Mouse (Mus musculus): ENCODE data around the gene Ndufb10.

Ndufb10 gene

GRCm38 (mm10) chr17:24724184-24724583, at the start of gene Ndufb10:
TSS of gene Ndufb10 (minus strand) at chr17:24724478.
- DNase-seq (ENCODE audit: low spot score in 2 of 2), result peak; percentile 93 to 96

- no peak for DNase-seq (ENCODE audit: low spot score in 2 of 2)
Observed at GRCm38 (mm10) chr17:24773241-24773640, 49.0 kb upstream of the Ndufb10 start.

- DNase-seq (ENCODE audit: low spot score in 2 of 2), result no peak
Observed at GRCm38 (mm10) chr17:24769146-24769545, 44.9 kb upstream of the Ndufb10 start.

DNA sequence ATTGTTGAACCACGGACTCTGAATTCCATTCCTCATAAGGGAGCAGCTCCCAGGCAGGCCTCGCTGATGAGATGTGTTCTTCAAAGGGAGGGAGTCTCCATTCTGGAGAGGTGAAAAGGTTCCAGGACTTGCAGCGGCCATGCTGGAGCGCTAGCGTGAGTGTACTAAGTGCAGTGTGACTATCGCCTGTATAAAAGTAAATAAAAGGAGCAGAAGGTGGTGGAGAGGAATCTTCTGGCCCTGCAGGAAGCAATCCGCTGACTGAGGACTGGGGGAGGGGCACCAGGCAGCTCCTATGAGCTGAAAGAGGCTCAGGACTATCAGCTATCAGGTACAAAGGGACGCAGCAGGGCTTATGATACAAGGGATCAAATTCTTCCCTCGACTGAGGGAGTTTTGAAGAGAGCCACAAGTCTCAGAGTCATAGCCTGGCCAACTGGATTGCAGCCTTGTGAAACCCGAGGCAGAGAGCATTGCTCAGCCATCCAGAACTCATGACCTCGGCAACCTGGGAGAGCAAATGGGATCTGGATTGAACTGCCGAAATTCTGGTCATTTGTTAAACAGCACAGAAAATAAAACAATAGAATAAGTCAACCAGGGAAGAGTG, 42.1 kb upstream of the Ndufb10 start:
- no peak for DNase-seq (ENCODE audit: low spot score in 2 of 2)

DNA sequence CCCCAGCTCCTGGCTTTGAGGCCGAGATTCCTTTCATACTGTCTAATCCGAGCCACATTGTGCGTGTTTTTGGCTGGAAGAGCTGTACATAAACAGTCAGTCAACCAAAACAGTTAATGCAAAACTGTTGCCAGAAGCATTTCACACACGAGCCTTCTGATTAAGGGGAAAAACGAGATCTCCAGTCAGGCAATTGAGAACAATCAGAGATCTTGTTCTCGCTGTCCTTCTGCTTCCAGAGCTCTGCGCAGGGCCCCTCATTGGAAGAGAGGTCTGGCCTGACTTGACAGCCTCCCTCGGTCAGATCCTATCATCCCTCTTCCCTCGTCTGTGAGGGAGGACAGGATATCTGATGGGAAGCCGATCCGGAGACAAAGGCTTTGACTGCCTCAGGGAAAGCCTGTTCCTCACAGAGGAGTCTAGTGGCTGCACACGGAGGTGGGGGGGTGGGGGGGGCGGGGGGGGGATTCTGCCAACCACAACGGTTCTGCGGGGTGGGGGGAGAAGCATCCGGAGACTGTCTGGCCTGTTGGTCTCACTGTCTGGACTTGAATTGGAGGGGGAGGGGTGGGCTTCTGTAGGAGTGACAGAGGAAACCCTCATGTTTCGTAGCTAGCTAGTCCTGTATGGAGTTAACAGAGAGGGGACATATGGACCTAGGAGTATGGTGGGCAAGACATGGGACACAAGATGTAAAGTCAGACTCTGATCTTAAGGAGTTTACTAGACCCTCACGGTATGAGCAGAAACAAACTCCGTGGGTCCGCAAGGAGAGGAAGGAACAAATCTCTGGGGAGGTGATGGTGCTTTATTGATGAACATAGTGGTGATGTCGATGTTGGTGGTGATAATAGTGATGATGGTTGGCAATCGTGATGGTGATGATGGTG, 41.0 kb upstream of the Ndufb10 start:
- DNase-seq (ENCODE audit: low spot score in 2 of 2), result no peak

DNA sequence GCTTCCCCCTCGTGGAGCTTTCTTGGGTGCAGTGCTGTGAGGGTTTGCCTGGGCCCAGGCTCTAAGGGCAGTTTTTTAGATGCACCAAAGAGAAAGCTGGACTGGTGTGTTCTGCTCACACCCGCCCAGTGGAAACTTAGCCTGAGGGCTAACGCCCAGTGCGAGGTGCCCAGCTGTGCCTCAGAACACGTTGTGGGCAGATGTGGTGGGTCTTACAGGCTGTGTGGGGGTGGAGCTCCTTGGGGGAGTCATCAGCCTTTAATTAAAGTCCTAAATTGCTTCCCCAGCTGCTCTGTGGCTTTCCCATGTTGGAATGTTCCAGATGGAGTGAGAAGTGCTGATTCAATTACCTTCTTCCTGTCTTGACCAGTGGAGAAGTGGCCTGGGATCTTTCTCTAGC, 36.8 kb upstream of the Ndufb10 start:
- DNase-seq (ENCODE audit: low spot score in 2 of 2), result no peak

DNA sequence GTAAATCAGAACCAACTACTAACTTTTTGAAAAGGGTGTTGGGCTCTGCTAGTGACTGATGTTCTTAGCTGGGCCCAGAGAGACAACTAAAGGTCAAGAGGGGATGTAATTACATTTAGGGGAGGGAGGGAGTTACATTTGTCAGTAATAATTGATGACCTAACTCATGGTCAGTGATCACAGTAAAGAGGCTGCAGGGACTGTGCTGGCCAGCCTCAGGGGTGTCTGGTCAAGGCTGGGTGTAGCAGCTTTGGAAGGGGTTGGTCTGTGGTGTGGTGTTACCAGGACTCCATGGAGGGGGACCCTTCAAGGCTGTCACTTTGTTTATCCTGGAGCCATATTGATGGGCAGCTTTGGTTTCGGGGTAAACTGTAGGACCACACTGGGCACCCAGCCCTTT, 33.1 kb upstream of the Ndufb10 start:
- DNase-seq (ENCODE audit: low spot score in 2 of 2), result no peak

DNA sequence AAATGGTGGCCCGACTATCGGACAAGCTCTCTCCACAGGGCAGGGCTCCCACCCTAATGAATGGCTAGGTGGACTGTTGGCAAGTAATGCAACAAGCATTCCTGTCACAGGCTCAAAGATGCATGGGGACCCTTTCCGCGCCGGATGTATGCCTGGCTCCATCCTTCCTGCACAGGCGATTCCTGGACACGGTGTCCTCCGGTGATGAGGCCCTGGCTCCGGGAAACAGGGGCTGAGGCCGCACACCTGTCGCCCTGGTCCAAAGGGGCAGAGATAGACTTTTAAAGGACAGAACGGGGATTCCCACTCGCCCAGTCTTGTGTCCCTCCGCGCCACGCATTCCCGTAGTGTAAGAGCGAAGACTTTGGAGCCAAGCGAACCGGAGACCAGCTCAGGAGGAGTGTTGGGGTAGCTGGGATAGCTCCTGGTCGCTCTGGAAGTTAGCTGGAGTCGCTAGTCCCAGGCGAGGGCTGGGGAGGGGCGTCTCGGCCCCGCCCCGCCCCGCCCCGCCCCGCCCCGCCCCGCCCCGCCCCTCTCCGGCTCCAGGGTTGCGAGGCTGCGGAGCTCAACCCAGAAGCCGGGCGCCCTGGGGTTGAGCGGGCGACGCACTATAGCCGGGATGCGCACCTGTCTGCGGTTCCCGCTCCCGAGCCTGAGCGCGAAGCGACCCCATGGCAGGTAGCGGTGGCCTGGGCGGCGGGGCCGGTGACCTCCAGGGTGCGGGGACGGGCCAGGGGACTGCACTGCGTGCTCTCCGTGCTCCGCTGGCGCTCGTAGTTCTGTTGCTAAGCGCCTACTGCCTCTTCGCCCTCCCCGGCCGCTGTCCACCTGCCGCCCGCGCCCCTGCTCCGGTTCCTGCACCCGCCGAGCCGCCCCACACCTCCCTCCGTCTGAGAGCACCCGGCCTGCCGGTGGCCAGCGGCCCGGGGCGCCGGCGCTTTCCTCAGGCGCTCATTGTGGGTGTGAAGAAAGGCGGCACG, 28.4 kb upstream of the Ndufb10 start, which contains the start of gene Hs3st6:
TSS of gene Hs3st6 (plus strand) at position 574 of the 980 bp plus-strand sequence.
- DNase-seq (ENCODE audit: low spot score in 2 of 2), result no peak

DNA sequence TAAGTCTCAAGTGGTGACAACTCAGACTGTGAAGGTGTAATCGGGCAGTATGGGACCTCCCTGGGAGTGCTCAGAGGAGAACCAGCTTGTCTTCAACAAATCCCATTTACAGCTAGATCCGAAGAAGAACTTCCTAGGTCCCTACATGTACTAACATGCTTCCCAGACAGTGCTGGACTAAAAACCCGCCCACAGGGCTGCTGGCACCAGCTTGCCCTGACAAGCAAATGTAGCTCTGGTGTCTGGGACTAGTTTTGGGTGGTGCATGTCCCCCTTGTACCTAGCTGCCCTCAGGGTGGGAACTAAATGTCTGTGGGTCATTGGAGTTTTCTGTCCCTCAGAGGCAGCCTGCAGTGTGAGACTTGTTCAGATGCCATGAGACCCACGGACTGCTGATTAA, 27.2 kb upstream of the Ndufb10 start:
- DNase-seq (ENCODE audit: low spot score in 2 of 2), result no peak

GRCm38 (mm10) chr17:24746986-24747385, 22.7 kb upstream of the Ndufb10 start:
- no peak for DNase-seq (ENCODE audit: low spot score in 2 of 2)

GRCm38 (mm10) chr17:24745526-24746497, 21.5 kb upstream of the Ndufb10 start:
- peak; percentile 82 to 92 for DNase-seq (ENCODE audit: low spot score in 2 of 2)

DNA sequence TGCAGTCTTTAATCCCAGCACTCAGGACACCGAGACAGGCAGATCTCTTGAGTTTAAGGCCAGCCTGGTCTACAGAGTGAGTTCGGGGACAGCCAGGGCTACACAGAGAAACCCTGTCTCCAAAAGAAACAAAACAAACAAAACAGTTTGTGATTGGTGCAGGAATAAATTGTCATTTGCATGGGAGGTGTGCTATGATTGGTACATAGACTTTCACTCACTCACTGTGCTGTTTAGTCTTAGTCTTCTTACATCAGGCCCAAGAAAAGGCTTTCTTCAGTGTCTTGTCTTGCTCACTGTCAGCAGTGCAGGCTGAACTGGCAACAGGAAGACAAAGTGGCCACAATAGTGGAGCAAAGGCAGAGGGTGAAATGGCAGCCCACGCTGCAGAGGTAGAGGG, 20.1 kb upstream of the Ndufb10 start:
- no peak for DNase-seq (ENCODE audit: low spot score in 2 of 2)

- DNase-seq (ENCODE audit: low spot score in 2 of 2), result no peak
Observed at GRCm38 (mm10) chr17:24743896-24744295, 19.6 kb upstream of the Ndufb10 start.

DNA sequence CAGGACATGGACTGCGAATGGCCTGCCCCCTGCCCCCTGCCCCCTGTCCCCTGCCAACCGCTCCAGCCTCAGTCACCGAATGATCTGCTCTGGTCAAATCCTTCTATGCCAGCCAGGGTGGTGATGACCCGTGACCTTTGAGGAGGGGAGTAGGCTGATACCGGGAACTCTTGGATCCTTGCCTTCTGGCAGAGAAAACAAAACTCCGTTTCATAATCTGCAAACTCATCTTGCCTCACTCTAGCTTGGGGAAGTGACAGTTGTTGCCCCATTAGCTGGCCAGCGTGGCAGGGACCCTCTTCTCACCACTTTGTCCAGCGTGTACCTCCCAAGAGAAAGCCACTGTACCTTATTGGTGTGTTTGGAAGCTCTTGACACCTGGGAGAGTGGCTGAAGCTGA, 18.0 kb upstream of the Ndufb10 start:
- no peak for DNase-seq (ENCODE audit: low spot score in 2 of 2)

DNA sequence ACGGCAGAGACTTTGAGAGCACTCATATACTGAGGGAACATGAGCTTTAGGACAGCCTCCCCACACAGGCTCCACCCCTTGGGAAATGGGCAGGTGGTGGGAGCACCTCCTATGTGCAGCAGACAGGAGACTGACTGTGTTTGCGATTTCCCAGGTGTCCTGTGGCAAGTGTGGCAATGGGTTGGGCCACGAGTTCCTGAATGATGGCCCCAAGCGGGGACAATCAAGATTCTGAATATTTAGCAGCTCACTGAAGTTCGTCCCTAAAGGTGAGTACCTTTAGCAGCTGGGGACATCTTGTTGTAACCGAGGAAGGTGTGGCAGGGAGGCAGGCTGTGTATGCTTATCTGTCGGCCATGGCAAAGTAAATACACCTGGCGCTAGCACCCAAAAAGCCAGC, 15.6 kb upstream of the Ndufb10 start:
- no peak for DNase-seq (ENCODE audit: low spot score in 2 of 2)

GRCm38 (mm10) chr17:24738238-24738637, 14.0 kb upstream of the Ndufb10 start:
- DNase-seq (ENCODE audit: low spot score in 2 of 2), result no peak

DNA sequence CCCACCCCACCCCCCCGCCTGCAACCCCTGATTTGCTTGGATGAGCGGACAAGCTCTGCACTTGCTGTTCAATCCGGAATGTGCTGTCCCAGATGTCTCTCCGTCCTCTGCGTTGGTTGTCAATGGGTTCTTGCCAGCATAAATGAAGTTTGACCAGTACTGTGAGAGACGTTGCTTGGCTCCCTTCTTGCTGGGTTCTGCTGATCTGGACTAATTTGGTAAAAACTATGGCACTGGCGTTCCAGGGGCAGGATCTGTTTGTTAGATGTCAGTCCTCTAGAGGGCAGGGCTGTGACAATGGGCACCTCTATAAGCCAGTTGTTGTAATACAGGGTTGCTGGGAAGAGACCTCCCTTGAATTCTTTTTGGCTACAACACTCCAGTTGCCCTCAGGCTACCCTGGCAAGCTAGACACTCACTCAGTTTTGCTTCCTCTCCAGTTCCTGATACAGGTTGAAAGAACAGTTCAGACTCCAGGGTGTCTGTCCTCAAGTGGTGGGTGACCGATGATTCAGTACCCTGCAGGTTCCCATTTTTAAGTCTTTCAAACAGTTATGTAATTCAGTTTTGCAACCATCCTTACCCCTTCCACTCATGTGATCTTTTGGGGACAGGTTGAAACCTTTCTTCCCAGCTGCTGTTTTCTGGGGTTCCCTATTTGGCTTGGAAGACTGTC, 13.0 kb upstream of the Ndufb10 start:
- no peak for DNase-seq (ENCODE audit: low spot score in 2 of 2)

DNA sequence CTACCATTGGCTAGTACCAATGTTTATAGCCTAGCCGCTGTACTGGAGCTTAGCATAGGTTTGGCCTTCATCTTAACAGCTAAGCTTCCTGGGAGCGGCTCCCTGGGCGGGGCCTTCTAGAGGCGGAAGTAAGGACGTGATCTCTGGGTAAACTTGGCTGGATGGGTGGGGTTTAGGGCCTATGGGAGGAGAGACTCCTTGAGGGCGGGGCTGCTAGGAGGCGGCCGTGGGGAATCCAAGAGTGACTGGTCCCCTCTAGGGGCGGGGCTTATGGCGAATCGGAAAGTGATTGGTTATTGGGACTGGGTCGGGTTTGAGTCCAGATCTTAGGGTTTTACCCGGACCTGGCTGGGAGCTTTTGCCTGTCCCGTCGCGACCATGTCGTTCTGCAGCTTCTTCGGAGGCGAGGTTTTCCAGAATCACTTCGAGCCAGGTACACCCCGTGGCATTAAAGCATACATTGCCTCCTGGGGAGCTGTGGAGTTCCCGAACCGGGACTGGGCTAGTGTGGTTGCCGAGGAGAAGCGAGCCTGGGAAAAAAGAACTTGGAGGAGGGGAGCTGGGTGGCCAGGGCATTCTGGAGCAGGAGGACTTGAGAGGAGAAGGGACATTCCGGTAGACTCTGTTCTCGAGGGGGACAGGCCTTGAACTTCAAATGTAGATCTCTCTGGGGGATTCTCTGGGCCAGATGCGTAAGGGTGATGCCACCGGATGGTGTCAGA, 12.2 kb upstream of the Ndufb10 start, which contains the start of gene Msrb1:
TSS of gene Msrb1 (plus strand) at position 313 of the 722 bp plus-strand sequence.
- peak; percentile 89 to 92 for DNase-seq (ENCODE audit: low spot score in 2 of 2)

DNA sequence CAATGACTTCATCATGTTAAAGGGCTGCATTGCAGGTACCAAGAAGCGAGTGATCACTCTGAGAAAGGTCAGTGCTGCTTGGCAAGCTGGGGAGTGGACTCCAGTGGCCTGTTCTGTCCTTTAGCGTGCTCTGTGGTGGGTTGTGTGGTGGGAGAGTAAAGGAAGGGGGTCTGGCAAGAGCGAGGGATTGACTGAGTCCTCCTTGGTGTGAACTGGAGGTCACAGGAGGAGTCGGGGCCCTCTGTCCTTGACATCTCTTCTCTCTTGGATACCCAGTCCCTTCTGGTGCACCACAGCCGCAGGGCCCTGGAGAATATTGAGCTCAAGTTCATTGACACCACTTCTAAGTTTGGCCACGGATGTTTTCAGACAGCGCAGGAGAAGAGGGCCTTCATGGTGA, 11.2 kb upstream of the Ndufb10 start:
- DNase-seq (ENCODE audit: low spot score in 2 of 2), result no peak
